Mouse (Mus musculus): Measurements from ENCODE around the gene Ifne. TPM values are rescaled to one million over a fixed set of nuclear protein-coding genes. Genes with fewer than 3 reads are reported as not detected.

Gene Ifne
- not detected for polyA plus RNA-seq (2017; shearing (Covaris generic))

GRCm38 (mm10) chr4:88880101-88880500 is at the start of gene Ifne:
Ifne (minus strand) TSS chr4:88880201.

GRCm38 (mm10) chr4:88849698-88850097 is 30.3 kb downstream of the Ifne start, which contains the start of gene Ifna1:
Ifna1 (plus strand) TSS chr4:88850087.

GRCm38 (mm10) chr4:88841438-88841911 is 38.5 kb downstream of the Ifne start, which contains the start of gene Ifna4:
Ifna4 (plus strand) TSS chr4:88841861.

GRCm38 (mm10) chr4:88835225-88835624 is 44.8 kb downstream of the Ifne start, which contains the start of gene Ifna5:
Ifna5 (plus strand) TSS chr4:88835525.

Other genes starting within 250 kb of the Ifne start
- gene C87499, start 245.8 kb downstream of the Ifne start, polyA plus RNA-seq (2017; shearing (Covaris generic)) = not detected
- not detected for gene Ifna13, start 235.7 kb downstream of the Ifne start, polyA plus RNA-seq (2017; shearing (Covaris generic))
- gene Ifna16, start 203.3 kb downstream of the Ifne start, polyA plus RNA-seq (2017; shearing (Covaris generic)) = not detected
- gene Ifna2, start 196.3 kb downstream of the Ifne start, polyA plus RNA-seq (2017; shearing (Covaris generic)) = not detected
- gene Ifnab, start 188.8 kb downstream of the Ifne start, polyA plus RNA-seq (2017; shearing (Covaris generic)) = not detected
- gene Gm26566, start 158.4 kb downstream of the Ifne start, polyA plus RNA-seq (2017; shearing (Covaris generic)) = not detected
- 20.7 TPM for gene Klhl9, start 157.7 kb downstream of the Ifne start, polyA plus RNA-seq (2017; shearing (Covaris generic))
- gene Gm13271, start 125.3 kb downstream of the Ifne start, polyA plus RNA-seq (2017; shearing (Covaris generic)) = not detected
- gene Gm13283, start 120.1 kb downstream of the Ifne start, polyA plus RNA-seq (2017; shearing (Covaris generic)) = not detected
- not detected for gene Gm13290, start 106.4 kb downstream of the Ifne start, polyA plus RNA-seq (2017; shearing (Covaris generic))
- not detected for gene Gm13289, start 103.3 kb downstream of the Ifne start, polyA plus RNA-seq (2017; shearing (Covaris generic))
- not detected for gene Gm13272, start 100.4 kb downstream of the Ifne start, polyA plus RNA-seq (2017; shearing (Covaris generic))
- gene Ifnz, start 98.1 kb downstream of the Ifne start, polyA plus RNA-seq (2017; shearing (Covaris generic)) = 0.43 TPM
- gene Gm13276, start 94.5 kb downstream of the Ifne start, polyA plus RNA-seq (2017; shearing (Covaris generic)) = not detected
- not detected for gene Gm13277, start 91.6 kb downstream of the Ifne start, polyA plus RNA-seq (2017; shearing (Covaris generic))
- gene Gm13278, start 88.7 kb downstream of the Ifne start, polyA plus RNA-seq (2017; shearing (Covaris generic)) = not detected
- not detected for gene Gm13275, start 85.7 kb downstream of the Ifne start, polyA plus RNA-seq (2017; shearing (Covaris generic))
- not detected for gene Gm13279, start 82.8 kb downstream of the Ifne start, polyA plus RNA-seq (2017; shearing (Covaris generic))
- 0.83 TPM for gene Gm13285, start 80.5 kb downstream of the Ifne start, polyA plus RNA-seq (2017; shearing (Covaris generic))
- not detected for gene Gm13287, start 76.9 kb downstream of the Ifne start, polyA plus RNA-seq (2017; shearing (Covaris generic))
- gene Gm13288, start 74.7 kb downstream of the Ifne start, polyA plus RNA-seq (2017; shearing (Covaris generic)) = not detected
- not detected for gene Ifna7, start 64.0 kb downstream of the Ifne start, polyA plus RNA-seq (2017; shearing (Covaris generic))
- gene Ifna11, start 60.2 kb downstream of the Ifne start, polyA plus RNA-seq (2017; shearing (Covaris generic)) = not detected
- gene Ifna6, start 52.8 kb downstream of the Ifne start, polyA plus RNA-seq (2017; shearing (Covaris generic)) = not detected
- gene Ifna5, start 44.7 kb downstream of the Ifne start, polyA plus RNA-seq (2017; shearing (Covaris generic)) = not detected
- gene Ifna4, start 38.3 kb downstream of the Ifne start, polyA plus RNA-seq (2017; shearing (Covaris generic)) = not detected
- gene Ifna1, start 30.1 kb downstream of the Ifne start, polyA plus RNA-seq (2017; shearing (Covaris generic)) = not detected

Data from activated CD4-positive, CD25-positive, alpha-beta regulatory T cell, adult 9 weeks (primary cell).